Mouse (Mus musculus): ENCODE data around the gene Kcnn3.

The Kcnn3 gene

GRCm38 (mm10) chr3:89565371-89565770, 45.4 kb downstream of the Kcnn3 start:
- DNase-seq (ENCODE audit: low spot score in 2 of 2), result no peak

DNA sequence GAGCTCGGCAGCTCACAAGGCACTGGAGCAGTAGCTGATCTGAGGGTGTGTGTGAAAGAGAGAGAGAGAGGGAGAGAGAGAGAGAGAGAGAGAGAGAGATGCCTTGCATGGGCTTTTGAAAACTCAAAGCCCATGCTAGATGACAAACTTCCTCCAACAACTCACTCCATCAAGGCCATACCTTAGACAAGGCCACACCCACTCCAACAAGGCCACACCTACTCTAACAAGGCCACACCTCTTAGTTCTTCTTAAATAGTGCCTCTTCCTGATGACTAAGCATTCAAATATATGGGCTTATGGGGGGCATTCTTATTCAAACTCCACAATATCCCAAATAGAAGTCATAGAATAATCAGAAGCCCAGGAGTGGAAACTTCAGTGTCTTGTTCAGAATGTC, 49.1 kb downstream of the Kcnn3 start:
- no peak for DNase-seq (ENCODE audit: low spot score in 2 of 2)

DNA sequence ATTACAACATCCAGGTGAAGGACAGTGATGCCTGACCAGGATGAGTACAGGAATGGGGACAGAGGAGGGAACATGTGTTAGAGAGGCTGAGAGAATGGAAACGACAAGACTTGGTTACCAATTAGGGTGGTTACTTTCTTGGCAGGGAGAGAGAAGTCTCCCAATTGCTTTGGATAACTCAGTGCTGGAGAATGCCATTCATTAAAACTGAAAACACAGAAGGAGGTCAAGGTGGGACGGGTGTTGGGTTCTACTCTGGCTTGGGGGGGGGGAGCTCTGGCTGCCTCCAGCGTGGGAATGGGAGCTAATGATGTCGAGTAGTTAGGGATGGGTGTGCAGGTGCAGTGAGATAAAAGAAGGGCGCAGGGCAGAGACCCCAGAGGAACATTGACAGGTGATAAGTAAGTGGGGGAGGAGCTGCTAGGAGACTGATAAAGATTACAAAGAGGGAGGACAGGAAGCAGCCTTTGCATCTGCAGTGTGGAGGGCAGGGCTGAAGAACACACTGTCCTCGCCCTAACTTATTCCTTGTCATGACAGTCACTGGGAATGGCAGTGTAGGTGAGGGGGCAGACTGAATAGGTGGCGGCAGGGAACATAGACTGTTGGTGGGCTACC, 49.9 kb downstream of the Kcnn3 start:
- DNase-seq (ENCODE audit: low spot score in 2 of 2), result no peak

DNA sequence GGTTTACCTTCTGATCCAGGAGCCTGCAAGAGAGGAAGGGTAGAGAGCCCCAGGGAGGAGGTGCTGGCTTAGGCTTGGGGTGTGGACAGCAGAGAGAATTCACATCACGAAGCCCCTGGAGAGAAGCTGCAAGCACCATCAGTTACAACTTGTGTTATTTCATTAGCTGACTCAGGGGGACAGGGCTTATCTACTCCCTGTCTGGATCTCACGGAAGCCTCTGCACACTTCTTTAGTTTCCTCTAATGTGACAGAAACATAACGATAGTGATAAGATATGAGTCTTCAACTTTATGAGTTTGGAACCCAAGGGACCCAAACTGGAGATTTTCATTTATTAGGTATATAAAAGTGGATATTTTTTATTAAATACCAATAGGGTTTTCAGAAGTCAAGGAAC, 50.4 kb downstream of the Kcnn3 start:
- DNase-seq (ENCODE audit: low spot score in 2 of 2), result no peak

DNA sequence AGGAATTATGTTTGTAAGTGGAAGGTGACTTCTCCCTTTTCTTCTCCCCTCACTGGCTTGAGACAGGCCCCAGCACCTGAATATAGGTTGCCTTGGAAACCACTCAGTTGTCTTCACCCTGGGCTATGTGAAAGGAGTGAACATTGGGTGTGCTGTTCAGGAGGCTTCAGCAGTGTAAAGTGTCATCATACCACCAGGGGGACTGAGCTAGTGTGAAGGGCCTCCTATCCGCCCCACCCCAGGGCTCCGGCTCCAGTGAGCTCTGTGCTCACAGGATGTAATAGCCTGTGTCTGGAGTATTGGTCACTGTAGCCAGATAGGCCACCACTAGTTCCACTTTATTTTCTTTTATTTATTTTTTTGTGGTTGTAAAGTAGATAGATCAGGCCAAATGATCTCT, 54.3 kb downstream of the Kcnn3 start:
- no peak for DNase-seq (ENCODE audit: low spot score in 2 of 2)

- DNase-seq (ENCODE audit: low spot score in 2 of 2), result no peak
Observed at GRCm38 (mm10) chr3:89576381-89576780, 56.4 kb downstream of the Kcnn3 start.

GRCm38 (mm10) chr3:89577154-89577553, 57.2 kb downstream of the Kcnn3 start:
- DNase-seq (ENCODE audit: low spot score in 2 of 2), result no peak

GRCm38 (mm10) chr3:89578083-89578482, 58.1 kb downstream of the Kcnn3 start:
- DNase-seq (ENCODE audit: low spot score in 2 of 2), result no peak

GRCm38 (mm10) chr3:89578803-89579202, 58.8 kb downstream of the Kcnn3 start:
- DNase-seq (ENCODE audit: low spot score in 2 of 2), result no peak

GRCm38 (mm10) chr3:89584254-89584653, 64.3 kb downstream of the Kcnn3 start:
- DNase-seq (ENCODE audit: low spot score in 2 of 2), result no peak

DNA sequence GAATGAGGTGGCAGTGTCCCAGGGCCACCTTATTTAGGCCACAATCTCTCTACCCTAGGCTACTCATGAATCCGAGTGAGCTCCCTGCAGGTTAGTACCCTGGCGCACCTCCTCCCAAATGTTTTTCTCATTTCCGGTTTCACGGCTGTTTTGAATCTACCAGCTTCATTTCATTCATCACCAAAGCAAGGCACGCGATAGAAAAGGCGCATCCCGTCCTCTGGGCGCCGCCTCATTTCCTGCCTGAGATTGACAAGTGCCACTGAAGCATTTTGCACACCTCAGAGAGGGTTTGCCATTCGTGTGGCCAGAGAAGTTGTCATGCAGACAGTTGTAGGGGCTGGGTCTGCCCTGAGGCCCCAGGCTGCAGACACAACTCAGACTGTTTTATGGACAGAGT, 68.5 kb downstream of the Kcnn3 start:
- no peak for DNase-seq (ENCODE audit: low spot score in 2 of 2)

DNA sequence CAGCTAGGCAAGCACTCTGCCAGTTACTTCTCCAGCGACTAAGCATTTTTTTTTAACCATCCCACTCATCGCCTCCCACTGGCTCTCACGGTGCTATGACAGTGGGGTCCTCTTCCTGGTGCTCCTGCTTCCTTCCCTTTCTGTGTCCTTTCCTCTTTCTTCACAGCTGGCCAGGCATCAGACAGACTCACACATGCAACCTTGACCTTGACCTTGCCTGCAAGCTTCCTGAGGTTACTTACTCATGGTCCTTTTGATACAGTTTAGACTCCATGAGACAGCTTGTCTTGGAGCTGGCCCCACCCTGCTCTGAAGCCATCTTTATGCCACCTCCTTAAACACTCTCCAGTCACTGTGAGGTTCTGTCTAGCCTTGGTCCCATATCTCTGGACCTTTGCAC, 69.4 kb downstream of the Kcnn3 start:
- DNase-seq (ENCODE audit: low spot score in 2 of 2), result no peak

GRCm38 (mm10) chr3:89590386-89590785, 70.4 kb downstream of the Kcnn3 start:
- no peak for DNase-seq (ENCODE audit: low spot score in 2 of 2)

DNA sequence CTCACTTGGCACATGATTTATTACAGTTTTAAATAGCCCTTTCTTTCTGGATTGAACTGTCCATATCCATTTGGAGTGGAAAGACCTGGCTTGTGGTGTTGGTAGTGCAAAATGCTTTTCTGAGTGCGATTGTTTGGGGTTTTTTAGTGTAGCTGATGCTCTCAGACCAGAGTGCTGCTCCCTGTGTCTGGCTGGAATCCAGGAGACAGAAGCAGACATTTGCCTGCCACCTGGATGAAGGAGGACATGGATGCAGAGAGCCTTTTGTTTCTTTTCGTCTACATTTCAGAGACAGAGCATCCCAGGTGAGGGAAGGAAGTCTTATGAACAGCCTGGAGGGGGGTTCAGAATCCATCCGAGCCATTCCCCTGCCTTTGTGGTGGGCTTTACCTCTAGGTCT, 71.5 kb downstream of the Kcnn3 start:
- DNase-seq (ENCODE audit: low spot score in 2 of 2), result no peak

DNA sequence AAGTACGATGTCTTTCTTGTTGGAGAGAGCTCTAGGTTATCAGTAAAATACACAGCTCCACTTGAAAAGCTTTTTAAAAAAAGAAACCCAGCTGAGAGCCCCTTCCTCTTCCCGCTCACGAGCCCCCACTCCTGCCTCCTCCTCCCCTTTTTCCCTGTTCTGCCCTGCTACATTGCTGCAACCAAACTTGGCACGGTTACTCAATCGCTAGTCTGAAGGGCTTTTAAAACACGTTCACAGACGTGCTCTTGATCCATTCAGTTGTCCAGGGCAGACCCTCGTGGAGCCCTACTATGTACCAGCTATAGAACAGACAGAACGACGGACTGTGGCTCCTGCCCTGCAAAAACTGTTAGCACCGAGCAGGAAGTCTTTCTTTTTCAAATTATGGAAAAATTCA, 72.8 kb downstream of the Kcnn3 start:
- no peak for DNase-seq (ENCODE audit: low spot score in 2 of 2)

DNA sequence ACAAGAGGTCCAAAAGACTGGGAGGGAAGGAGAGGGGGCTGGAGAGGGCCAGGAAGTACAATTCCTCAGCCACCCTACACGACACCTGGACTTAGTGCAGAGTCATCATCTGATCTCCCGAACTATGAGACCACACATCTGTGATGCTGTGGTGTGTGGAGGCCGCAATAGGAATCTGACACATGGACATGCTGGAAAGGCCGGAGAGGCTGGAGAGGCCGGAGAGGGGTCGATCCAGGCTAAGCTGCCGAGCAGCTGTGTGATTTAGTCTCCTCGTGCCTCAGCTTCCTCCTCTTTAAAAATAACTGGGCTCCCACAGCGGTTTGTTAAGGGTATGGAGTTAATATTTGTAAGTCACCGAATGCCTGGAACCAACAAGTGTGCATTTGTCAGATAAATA, 73.6 kb downstream of the Kcnn3 start:
- DNase-seq (ENCODE audit: low spot score in 2 of 2), result no peak

DNA sequence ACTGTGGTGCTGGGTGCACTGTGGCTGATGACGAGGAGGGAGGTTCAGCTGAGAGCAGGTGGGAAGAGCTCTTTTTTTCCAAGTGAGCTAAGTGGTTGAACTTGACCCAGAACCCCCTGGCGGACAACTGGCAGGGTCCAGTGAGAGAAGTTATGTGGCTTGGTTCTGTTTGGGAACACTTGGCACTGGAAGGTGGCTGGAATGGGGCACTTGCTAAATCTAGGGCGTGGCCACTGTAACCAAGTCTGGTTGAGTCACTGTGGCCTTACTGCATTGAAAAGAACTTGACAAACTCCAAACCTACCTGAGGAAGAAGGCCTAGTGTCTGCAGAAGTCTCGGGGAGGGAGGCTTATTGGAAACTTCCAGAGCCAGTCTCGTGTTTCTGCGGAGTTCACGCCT, 78.4 kb downstream of the Kcnn3 start:
- DNase-seq (ENCODE audit: low spot score in 2 of 2), result no peak

DNA sequence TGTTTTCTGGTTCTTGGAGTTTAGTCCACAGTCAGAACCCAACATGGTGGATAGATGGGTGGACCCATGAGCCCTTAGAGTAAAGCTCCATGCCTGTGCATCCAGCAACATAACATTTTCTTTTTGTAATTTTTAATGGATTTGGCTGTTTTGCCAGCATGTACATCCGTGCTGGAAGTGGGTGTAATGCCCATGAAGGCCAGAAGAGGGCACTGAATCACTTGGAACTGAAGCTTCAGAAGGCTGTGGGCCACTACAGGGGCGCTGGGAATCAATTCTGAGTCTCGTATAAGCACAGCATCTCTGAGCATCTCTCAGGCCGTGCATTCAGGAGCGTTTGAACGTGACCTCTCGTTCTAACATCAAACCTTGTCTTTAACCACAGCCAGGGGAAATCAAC, 79.0 kb downstream of the Kcnn3 start:
- no peak for DNase-seq (ENCODE audit: low spot score in 2 of 2)

- DNase-seq (ENCODE audit: low spot score in 2 of 2), result no peak
Observed at GRCm38 (mm10) chr3:89601060-89601459, 81.1 kb downstream of the Kcnn3 start.

DNA sequence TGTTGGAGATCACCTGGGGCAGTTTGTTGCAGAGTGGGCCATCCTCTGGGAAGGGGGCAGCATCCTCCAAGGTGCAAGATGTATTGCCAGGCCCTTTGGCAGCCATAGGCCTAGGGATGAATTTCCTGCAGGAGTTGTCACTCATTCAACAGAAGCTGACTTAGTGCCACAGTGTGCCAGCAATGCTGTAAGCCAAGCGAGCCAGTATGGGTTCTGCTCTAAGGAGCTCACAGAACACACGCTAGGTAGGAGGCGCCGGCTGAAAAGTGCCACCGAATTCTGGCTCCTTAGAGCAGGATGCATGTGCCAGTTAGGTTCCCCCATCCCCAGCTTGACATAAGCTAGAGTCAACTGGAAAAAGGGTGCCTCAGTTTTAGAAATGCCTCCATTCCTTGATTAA, 83.3 kb downstream of the Kcnn3 start:
- no peak for DNase-seq (ENCODE audit: low spot score in 2 of 2)

DNA sequence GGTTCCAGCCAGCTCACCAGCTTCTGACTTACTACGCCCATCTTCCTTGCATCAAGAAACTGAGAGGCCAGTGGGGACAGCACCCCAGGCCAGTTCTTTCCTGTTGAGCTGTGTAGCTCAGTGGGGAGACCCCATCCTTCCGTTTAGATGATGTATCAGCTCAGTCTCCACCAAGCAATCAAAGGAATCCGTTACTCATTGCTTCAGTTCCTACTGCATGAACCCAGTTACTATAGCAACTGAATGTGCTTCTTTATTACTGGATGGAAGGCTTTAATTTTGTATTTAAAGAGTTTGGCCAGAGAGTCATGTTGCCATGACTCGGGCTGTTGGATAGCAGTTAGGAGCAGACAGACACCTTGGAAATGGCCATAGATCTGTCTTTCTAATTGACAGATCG, 85.3 kb downstream of the Kcnn3 start:
- DNase-seq (ENCODE audit: low spot score in 2 of 2), result no peak

DNA sequence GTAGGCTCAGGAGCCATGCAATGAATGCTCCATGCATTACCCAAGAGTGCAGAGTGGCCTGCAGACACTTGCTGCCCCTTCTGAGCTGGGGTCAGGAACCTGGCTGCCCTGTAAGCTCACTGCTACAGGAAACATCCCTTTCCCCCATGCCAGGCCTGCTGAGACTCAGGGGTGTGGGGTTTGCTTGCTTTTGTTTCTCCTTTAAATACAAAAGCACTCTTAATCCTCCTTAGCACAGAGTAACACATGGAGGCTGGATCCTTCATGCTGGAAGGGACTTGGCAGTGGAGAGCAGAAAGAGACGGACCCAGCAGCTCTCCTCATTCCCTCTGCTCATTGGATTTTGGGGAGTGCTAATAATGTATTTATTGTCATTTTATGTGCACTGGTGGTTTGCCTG, 87.4 kb downstream of the Kcnn3 start:
- DNase-seq (ENCODE audit: low spot score in 2 of 2), result no peak

DNA sequence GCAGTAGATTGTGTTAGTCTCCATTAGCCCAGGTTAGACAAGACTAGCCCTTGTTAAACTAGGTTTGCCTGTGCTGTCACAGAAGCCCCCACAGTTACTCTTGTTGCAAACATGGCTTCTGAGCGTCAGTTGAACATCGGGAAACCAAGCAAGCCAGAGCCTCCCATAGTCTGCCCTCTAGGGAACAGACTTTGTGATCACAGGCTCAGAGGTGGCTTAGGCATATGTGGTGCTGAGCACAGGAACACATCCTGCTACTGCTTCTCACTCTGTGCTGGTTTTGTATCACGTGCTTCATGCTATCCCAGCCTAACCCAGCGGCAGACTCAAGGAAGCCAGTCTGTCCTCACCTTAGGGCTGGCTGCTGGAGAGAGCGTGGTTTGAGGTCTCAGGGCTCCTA, 92.1 kb downstream of the Kcnn3 start:
- DNase-seq (ENCODE audit: low spot score in 2 of 2), result no peak
